Mouse (Mus musculus) embryonic facial prominence, embryonic 15.5 days (tissue): ENCODE data around the gene Gm20388. TPM values are rescaled to one million over a fixed set of nuclear protein-coding genes. Genes with fewer than 3 reads are reported as not detected.

ENCODE experiments used
- ATAC-seq: fragments of 200-750 bp; cut with Nextera tagmentation; 2 replicates; pipeline ENCODE4 v1.8.0; 2017; ENCODE audit warnings: low read depth, moderate TSS enrichment; ENCODE audit not compliant: insufficient number of reproducible peaks, low FRiP score, low TSS enrichment
- H3K27ac ChIP-seq: fragments of 300-500 bp; sonication (generic); replicated peaks from 2 replicates; pipeline ENCODE4 v1.5.1; 2015; ENCODE audit warnings: mild to moderate bottlenecking, inconsistent platforms
- H3K27me3 ChIP-seq: fragments of 300-500 bp; sonication (generic); 2 replicates; pipeline ENCODE4 v1.6.1; 2015; ENCODE audit warnings: inconsistent platforms
- H3K36me3 ChIP-seq: fragments of 300-500 bp; sonication (generic); 2 replicates; pipeline ENCODE4 v1.6.1; 2015; ENCODE audit warnings: mild to moderate bottlenecking, inconsistent platforms
- H3K4me1 ChIP-seq: fragments of 300-500 bp; sonication (generic); 2 replicates; pipeline ENCODE4 v1.6.1; 2015; ENCODE audit warnings: inconsistent platforms
- H3K4me2 ChIP-seq: fragments of 300-500 bp; sonication (generic); replicated peaks from 2 replicates; pipeline ENCODE4 v1.6.1; 2015; ENCODE audit warnings: mild to moderate bottlenecking, inconsistent platforms
- H3K4me3 ChIP-seq: fragments of 300-500 bp; sonication (generic); replicated peaks from 2 replicates; pipeline ENCODE4 v1.5.1; 2015; ENCODE audit warnings: mild to moderate bottlenecking, inconsistent platforms
- H3K9ac ChIP-seq: fragments of 300-500 bp; sonication (generic); 2 replicates; pipeline ENCODE4 v1.6.1; 2015; ENCODE audit warnings: inconsistent platforms
- H3K9me3 ChIP-seq: fragments of 300-500 bp; sonication (generic); replicated peaks from 2 replicates; pipeline ENCODE4 v1.6.1; 2016; ENCODE audit warnings: inconsistent platforms
- WGBS: fragments of 180-500 bp; shearing (Covaris S2); methylation state at CpG from one replicate; pipeline ENCODE4 v1.1.7; 2015; 5-methylcytosine and 5-hydroxymethylcytosine counted together
- polyA plus RNA-seq: library from polyadenylated mRNA; unstranded; fragments of >200 nt; fragmentation: Nextera tagmentation; extraction: Ambion mirVana; gene quantifications from 2 replicates; pipeline ENCODE4 v1.2.1, GENCODE M21; 2015

Gm20388 gene
- polyA plus RNA-seq, 1 experiment from 2014 or later: 8.0 TPM

GRCm38 (mm10) chr8:119960531-119961104, 50.0 kb downstream of the Gm20388 start:
- no peaks in the 10 kb centered on the region for H3K27me3 ChIP-seq
- 52% methylated on average over 5 of the region's 5 CpGs for WGBS
- H3K4me2 ChIP-seq: no peak overlapping the region
- no peaks in the 10 kb centered on the region for H3K9me3 ChIP-seq
- H3K9ac ChIP-seq: no peak overlapping the region
- H3K27ac ChIP-seq: 0 out of 2 replicates have a peak overlapping the region, but pooled peaks have one; percentile 24
- ATAC-seq: no peak
- H3K4me3 ChIP-seq: no peak overlapping the region
- H3K36me3 ChIP-seq: peaks cover 26% of the 10 kb centered on the region
- peaks cover 12% of the 10 kb centered on the region for H3K4me1 ChIP-seq

GRCm38 (mm10) chr8:119964859-119965258, 54.2 kb downstream of the Gm20388 start:
- Histone ChIP-seq H3K9me3 (no peaks in the 10 kb centered on the region), H3K27me3 (no peaks in the 10 kb centered on the region), H3K36me3 (no peaks in the 10 kb centered on the region), H3K9ac (no peak overlapping the region), H3K4me2 (no peak overlapping the region), H3K27ac (peak overlapping the region; percentile 61; the same call in 1 of the 2 replicates), H3K4me3 (no peak overlapping the region), H3K4me1 (peaks cover 12% of the 10 kb centered on the region)
- WGBS: 55% methylated on average over 4 of the region's 4 CpGs
- ATAC-seq: no peak

GRCm38 (mm10) chr8:119967435-119967834, 56.8 kb downstream of the Gm20388 start:
- no peaks in the 10 kb centered on the region for H3K27me3 ChIP-seq
- H3K4me3 ChIP-seq: no peak overlapping the region
- H3K9ac ChIP-seq: no peak overlapping the region
- WGBS: 86% methylated on average over 9 of the region's 9 CpGs
- H3K27ac ChIP-seq: no peak overlapping the region
- no peaks in the 10 kb centered on the region for H3K36me3 ChIP-seq
- peaks cover 6% of the 10 kb centered on the region; the same call in 1 of the 2 replicates for H3K4me1 ChIP-seq
- no peak overlapping the region for H3K4me2 ChIP-seq
- ATAC-seq: no peak
- H3K9me3 ChIP-seq: no peaks in the 10 kb centered on the region

GRCm38 (mm10) chr8:119970169-119970568, 59.5 kb downstream of the Gm20388 start:
- H3K9me3 ChIP-seq: no peaks in the 10 kb centered on the region
- 73% methylated on average over 9 of the region's 9 CpGs for WGBS
- H3K4me2 ChIP-seq: no peak overlapping the region
- no peak for ATAC-seq
- no peaks in the 10 kb centered on the region; the same call in 1 of the 2 replicates for H3K4me1 ChIP-seq
- H3K9ac ChIP-seq: no peak overlapping the region
- no peaks in the 10 kb centered on the region for H3K27me3 ChIP-seq
- H3K4me3 ChIP-seq: no peak overlapping the region
- H3K27ac ChIP-seq: no peak overlapping the region
- no peaks in the 10 kb centered on the region for H3K36me3 ChIP-seq

- ATAC-seq: no peak
Measured at GRCm38 (mm10) chr8:119972558-119972957, 61.9 kb downstream of the Gm20388 start.

GRCm38 (mm10) chr8:119978770-119979381, 68.2 kb downstream of the Gm20388 start:
- no peak for ATAC-seq
- 65% methylated on average over 11 of the region's 11 CpGs for WGBS
- Histone ChIP-seq H3K27ac (no peak overlapping the region), H3K4me1 (no peaks in the 10 kb centered on the region; the same call in 1 of the 2 replicates), H3K27me3 (no peaks in the 10 kb centered on the region), H3K4me3 (no peak overlapping the region), H3K36me3 (no peaks in the 10 kb centered on the region), H3K4me2 (no peak overlapping the region), H3K9ac (no peak overlapping the region), H3K9me3 (no peaks in the 10 kb centered on the region)

More at GRCm38 (mm10) chr8:119972558-119972957, 61.9 kb downstream of the Gm20388 start:
- Histone ChIP-seq H3K4me1 (no peaks in the 10 kb centered on the region; the same call in 1 of the 2 replicates), H3K9ac (no peak overlapping the region), H3K36me3 (no peaks in the 10 kb centered on the region), H3K4me2 (no peak overlapping the region), H3K4me3 (no peak overlapping the region), H3K9me3 (no peaks in the 10 kb centered on the region), H3K27ac (no peak overlapping the region), H3K27me3 (no peaks in the 10 kb centered on the region)
- WGBS: 63% methylated on average over 12 of the region's 12 CpGs

GRCm38 (mm10) chr8:119981253-119981652, 70.6 kb downstream of the Gm20388 start:
- no peaks in the 10 kb centered on the region for H3K9me3 ChIP-seq
- H3K4me2 ChIP-seq: no peak overlapping the region
- ATAC-seq: no peak
- no peak overlapping the region for H3K27ac ChIP-seq
- H3K27me3 ChIP-seq: no peaks in the 10 kb centered on the region
- WGBS: 72% methylated on average over 4 of the region's 4 CpGs
- no peak overlapping the region for H3K9ac ChIP-seq
- H3K4me3 ChIP-seq: no peak overlapping the region
- H3K36me3 ChIP-seq: no peaks in the 10 kb centered on the region
- H3K4me1 ChIP-seq: 0 out of 2 replicates have a peak, but pooled peaks cover 1% of the 10 kb centered on the region

GRCm38 (mm10) chr8:119984085-119984484, 73.4 kb downstream of the Gm20388 start:
- Histone ChIP-seq H3K4me1 (0 out of 2 replicates have a peak, but pooled peaks cover 3% of the 10 kb centered on the region), H3K4me3 (no peak overlapping the region), H3K9ac (no peak overlapping the region), H3K36me3 (no peaks in the 10 kb centered on the region), H3K27ac (no peak overlapping the region), H3K27me3 (no peaks in the 10 kb centered on the region), H3K9me3 (no peaks in the 10 kb centered on the region), H3K4me2 (no peak overlapping the region)
- no peak for ATAC-seq

- H3K27ac ChIP-seq: no peak overlapping the region
- no peaks in the 10 kb centered on the region for H3K36me3 ChIP-seq
Measured at GRCm38 (mm10) chr8:119986174-119986573, 75.5 kb downstream of the Gm20388 start.

GRCm38 (mm10) chr8:119988087-119988486, 77.4 kb downstream of the Gm20388 start:
- no peak overlapping the region for H3K27ac ChIP-seq
- 74% methylated on average over 15 of the region's 15 CpGs for WGBS
- H3K9ac ChIP-seq: no peak overlapping the region
- H3K4me1 ChIP-seq: peaks cover 18% of the 10 kb centered on the region
- no peak overlapping the region for H3K4me2 ChIP-seq
- H3K27me3 ChIP-seq: peaks cover 22% of the 10 kb centered on the region
- H3K4me3 ChIP-seq: no peak overlapping the region
- H3K9me3 ChIP-seq: no peaks in the 10 kb centered on the region
- H3K36me3 ChIP-seq: no peaks in the 10 kb centered on the region
- ATAC-seq: no peak

More at GRCm38 (mm10) chr8:119986174-119986573, 75.5 kb downstream of the Gm20388 start:
- Histone ChIP-seq H3K4me1 (0 out of 2 replicates have a peak, but pooled peaks cover 3% of the 10 kb centered on the region), H3K4me2 (no peak overlapping the region), H3K9ac (no peak overlapping the region), H3K9me3 (no peaks in the 10 kb centered on the region), H3K4me3 (no peak overlapping the region), H3K27me3 (peaks cover 3% of the 10 kb centered on the region; the same call in 1 of the 2 replicates)
- ATAC-seq: no peak
- WGBS: 53% methylated on average over 5 of the region's 5 CpGs

GRCm38 (mm10) chr8:119992249-119992648, 81.6 kb downstream of the Gm20388 start, which contains the start of gene Crispld2:
TSS of gene Crispld2 (plus strand) at chr8:119992438.
- Histone ChIP-seq H3K36me3 (no peaks in the 10 kb centered on the region), H3K27me3 (peaks cover 27% of the 10 kb centered on the region), H3K4me2 (peak within 1 kb of the TSS; percentile 61), H3K9me3 (no peaks in the 10 kb centered on the region), H3K27ac (no peak within 1 kb of the TSS), H3K4me3 (peak within 1 kb of the TSS; percentile 40), H3K9ac (no peak within 1 kb of the TSS), H3K4me1 (peaks cover 33% of the 10 kb centered on the region)
- peak; percentile 89 for ATAC-seq
- under 1% methylated on average over 25 of the region's 25 CpGs for WGBS
